Mouse (Mus musculus): ENCODE measurements around the gene Uhrf1. TPM values are rescaled to one million over a fixed set of nuclear protein-coding genes. Genes with fewer than 3 reads are reported as not detected.

Uhrf1 gene
- polyA plus RNA-seq, 1 experiment, result 22.6 TPM

DNA sequence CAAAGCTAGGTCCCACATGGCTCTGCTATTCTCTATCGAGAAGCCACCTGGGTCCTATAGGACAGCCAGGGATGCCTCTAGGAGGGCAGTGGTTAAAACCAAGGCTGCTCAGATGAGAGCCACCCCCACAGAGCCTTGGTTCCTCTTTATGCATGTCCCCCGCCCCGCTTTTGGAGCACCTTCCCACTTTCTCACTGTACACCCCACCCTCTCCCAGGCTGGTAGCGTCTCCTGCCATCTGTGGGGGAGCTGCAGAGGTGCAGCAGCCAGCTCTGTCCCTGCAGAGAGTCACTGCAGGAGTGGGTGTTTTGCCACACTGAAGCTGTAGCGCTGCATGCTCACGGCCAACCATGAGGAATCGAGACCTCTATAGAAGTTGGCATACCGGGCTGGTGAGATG is 19.8 kb upstream of the Uhrf1 start:
- no peaks in the 10 kb centered on the region for H3K9me3 ChIP-seq
- H3K27me3 ChIP-seq (replicated peaks), result no peaks in the 10 kb centered on the region
- H3K4me1 ChIP-seq, result peaks cover 62% of the 10 kb centered on the region
- TF ChIP-seq GATA1 (IDR thresholded peaks at IDR 0.05; ENCODE audit: borderline replicate concordance, low read length) (no peak), FLI1 (IDR thresholded peaks at IDR 0.05; ENCODE audit: low read length) (no peak)
- H3K4me3 ChIP-seq (replicated peaks), result no peak overlapping the region
- peaks cover 82% of the 10 kb centered on the region for H3K36me3 ChIP-seq (replicated peaks; ENCODE audit: low read length)

DNA sequence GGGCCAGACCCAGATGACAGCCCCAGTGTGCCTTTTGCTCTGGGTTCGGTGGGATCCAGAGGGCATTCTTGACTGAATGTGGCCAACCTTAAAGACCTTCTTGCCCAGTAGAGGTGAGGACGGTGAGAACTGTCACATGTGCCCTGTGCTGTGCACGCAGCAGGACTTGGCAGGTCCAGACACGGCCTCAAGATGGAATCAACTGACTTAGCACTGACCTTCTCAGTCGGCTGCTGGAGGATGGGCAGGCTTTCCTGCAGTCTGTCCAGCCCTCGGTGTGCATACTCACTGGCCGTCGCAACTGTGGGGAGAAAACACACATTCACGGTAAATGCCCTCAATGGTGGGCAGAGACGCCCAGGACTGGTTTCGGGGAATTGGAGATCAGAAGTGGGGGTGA is 17.1 kb upstream of the Uhrf1 start:
- H3K4me1 ChIP-seq, result peaks cover 71% of the 10 kb centered on the region
- no peaks in the 10 kb centered on the region for H3K27me3 ChIP-seq (replicated peaks)
- peaks cover 60% of the 10 kb centered on the region for H3K36me3 ChIP-seq (replicated peaks; ENCODE audit: low read length)
- H3K4me3 ChIP-seq (replicated peaks), result no peak overlapping the region
- no peaks in the 10 kb centered on the region for H3K9me3 ChIP-seq
- no peak for TF ChIP-seq FLI1 (IDR thresholded peaks at IDR 0.05; ENCODE audit: low read length)
- TF ChIP-seq GATA1 (IDR thresholded peaks at IDR 0.05; ENCODE audit: borderline replicate concordance, low read length), result no peak

DNA sequence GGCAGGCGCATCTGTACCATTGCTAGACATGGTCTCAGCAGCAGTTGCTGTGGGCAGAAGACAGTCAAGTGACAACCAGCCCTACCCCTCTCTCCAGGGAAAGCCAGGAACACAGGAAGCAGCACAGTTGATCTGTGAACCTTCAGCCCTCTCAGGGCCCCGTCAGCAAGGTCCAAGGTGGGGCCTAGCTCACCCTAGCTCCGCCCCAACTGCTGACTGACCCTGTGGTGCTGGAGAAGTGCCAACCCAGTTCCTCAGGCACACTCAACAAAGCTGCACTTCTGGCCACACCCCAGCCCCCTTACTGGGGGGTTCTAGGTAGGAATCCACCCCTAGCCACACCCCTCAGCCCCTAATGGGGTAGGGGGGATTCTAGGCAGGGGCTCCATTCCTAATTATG is 15.3 kb upstream of the Uhrf1 start:
- TF ChIP-seq FLI1 (IDR thresholded peaks at IDR 0.05; ENCODE audit: low read length) (no peak), GATA1 (IDR thresholded peaks at IDR 0.05; ENCODE audit: borderline replicate concordance, low read length) (no peak)
- H3K4me1 ChIP-seq, result peaks cover 82% of the 10 kb centered on the region

DNA sequence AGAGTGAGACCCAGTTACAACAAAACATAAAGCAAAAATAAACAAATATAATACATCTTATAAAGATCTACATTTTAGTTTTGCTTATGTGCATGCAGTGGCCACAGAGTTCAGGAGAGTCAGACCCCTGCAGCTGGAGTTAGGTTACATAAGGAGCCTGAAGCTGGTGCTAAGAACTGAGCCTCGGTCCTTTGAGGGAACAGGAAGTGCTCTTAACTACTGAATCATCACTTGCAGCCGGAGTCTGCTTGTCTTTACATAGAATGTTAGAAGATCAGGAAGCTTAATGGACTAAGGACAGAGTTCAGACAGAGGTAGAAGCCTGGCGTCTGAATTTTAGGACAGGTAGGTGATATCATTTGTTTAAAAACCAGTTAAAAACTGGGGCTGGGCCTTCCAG is 14.3 kb upstream of the Uhrf1 start:
- TF ChIP-seq GATA1 (IDR thresholded peaks at IDR 0.05; ENCODE audit: borderline replicate concordance, low read length) (no peak), FLI1 (IDR thresholded peaks at IDR 0.05; ENCODE audit: low read length) (no peak)
- peaks cover 83% of the 10 kb centered on the region for H3K4me1 ChIP-seq
- peaks cover 36% of the 10 kb centered on the region for H3K36me3 ChIP-seq (replicated peaks; ENCODE audit: low read length)
- no peaks in the 10 kb centered on the region for H3K27me3 ChIP-seq (replicated peaks)
- H3K4me3 ChIP-seq (replicated peaks), result peak overlapping the region; percentile 92
- no peaks in the 10 kb centered on the region for H3K9me3 ChIP-seq

More for the DNA sequence above, 15.3 kb upstream of the Uhrf1 start:
- Histone ChIP-seq H3K4me3 (replicated peaks) (peak overlapping the region; percentile 88), H3K36me3 (replicated peaks; ENCODE audit: low read length) (peaks cover 45% of the 10 kb centered on the region), H3K9me3 (no peaks in the 10 kb centered on the region), H3K27me3 (replicated peaks) (no peaks in the 10 kb centered on the region)

GRCm38 (mm10) chr17:56289371-56290331 is 13.5 kb upstream of the Uhrf1 start:
- Histone ChIP-seq H3K4me1 (peaks cover 80% of the 10 kb centered on the region), H3K27me3 (replicated peaks) (no peaks in the 10 kb centered on the region), H3K4me3 (replicated peaks) (peak overlapping the region; percentile 92), H3K36me3 (replicated peaks; ENCODE audit: low read length) (peaks cover 28% of the 10 kb centered on the region), H3K9me3 (no peaks in the 10 kb centered on the region)
- TF ChIP-seq FLI1 (IDR thresholded peaks at IDR 0.05; ENCODE audit: low read length) (no peak), GATA1 (IDR thresholded peaks at IDR 0.05; ENCODE audit: borderline replicate concordance, low read length) (no peak)

DNA sequence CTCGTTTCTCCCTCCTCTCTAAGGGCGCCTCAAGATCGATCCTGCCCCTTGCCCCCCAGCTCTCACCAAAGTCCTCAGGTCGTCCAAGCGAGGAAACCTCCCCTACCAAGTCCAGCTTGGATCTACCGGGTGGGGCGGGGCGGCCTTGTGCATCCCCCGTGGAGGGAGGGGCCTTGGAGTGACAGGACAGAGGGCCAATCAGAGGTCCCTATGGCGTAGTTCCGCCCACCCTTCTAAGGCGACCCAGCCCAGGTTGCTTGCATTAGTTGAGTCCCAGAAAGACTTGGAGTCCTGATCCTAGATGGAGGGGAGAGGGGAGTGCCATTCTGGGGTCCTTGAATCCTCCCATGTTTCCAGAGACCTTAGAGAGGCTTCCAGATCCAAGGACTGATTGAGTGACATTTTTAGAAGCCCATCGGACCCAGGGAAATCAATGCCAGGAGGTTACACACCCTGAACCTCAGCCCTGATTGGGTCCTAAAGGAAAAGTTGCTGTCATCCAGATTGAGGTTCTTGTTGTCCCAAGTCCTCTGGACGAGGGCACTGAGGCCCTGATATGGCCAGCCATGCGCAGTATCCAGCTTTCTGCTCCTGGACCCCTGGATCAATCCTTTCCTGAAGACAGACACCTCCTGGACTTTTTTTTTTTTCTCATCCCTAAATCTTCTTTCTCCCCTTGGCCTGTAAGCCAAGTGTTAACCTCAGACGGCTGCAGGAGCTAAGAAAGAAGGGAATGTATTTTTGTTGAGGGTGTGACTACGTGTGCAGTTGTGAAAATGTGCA is 12.5 kb upstream of the Uhrf1 start:
- TF ChIP-seq GATA1 (IDR thresholded peaks at IDR 0.05; ENCODE audit: borderline replicate concordance, low read length) (no peak), FLI1 (IDR thresholded peaks at IDR 0.05; ENCODE audit: low read length) (no peak)
- Histone ChIP-seq H3K4me3 (replicated peaks) (peak overlapping the region; percentile 92), H3K36me3 (replicated peaks; ENCODE audit: low read length) (peaks cover 19% of the 10 kb centered on the region), H3K9me3 (no peaks in the 10 kb centered on the region), H3K27me3 (replicated peaks) (no peaks in the 10 kb centered on the region), H3K4me1 (peaks cover 80% of the 10 kb centered on the region)

GRCm38 (mm10) chr17:56291171-56291511 is 12.0 kb upstream of the Uhrf1 start:
- no peaks in the 10 kb centered on the region for H3K27me3 ChIP-seq (replicated peaks)
- no peaks in the 10 kb centered on the region for H3K9me3 ChIP-seq
- peaks cover 13% of the 10 kb centered on the region for H3K36me3 ChIP-seq (replicated peaks; ENCODE audit: low read length)
- H3K4me1 ChIP-seq, result peaks cover 82% of the 10 kb centered on the region
- no peak for TF ChIP-seq GATA1 (IDR thresholded peaks at IDR 0.05; ENCODE audit: borderline replicate concordance, low read length)
- TF ChIP-seq FLI1 (IDR thresholded peaks at IDR 0.05; ENCODE audit: low read length), result no peak
- peak overlapping the region; percentile 92 for H3K4me3 ChIP-seq (replicated peaks)

DNA sequence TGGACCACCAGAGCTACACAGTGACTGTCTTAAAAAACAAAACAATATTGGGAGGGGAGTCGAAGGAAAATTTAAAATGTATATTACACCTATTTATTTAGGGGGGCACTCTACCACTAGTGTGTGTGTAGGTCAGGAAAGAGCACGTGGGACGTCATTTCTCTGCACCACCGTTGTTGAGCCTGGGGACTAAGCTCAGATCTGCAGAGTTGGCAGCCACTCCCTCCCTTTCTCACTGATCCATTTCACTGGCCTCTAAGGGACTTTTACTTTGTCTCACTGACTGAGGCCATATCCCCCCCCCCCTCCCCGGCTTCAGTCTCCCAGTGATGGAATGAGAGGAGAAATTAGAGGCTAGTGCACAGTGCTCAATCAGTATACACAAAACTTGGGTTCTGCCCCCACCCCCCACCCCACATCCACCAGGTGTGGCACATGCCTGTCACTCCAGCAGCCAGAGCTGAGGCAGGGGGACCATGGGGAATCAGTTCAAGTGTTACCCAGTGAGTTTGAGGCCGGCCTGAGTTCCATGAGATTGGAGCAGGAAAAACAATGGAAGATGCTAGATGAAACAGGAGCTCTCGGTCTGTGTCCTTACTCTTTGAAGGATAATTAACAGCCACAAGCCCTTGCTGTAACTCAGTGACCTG is 11.2 kb upstream of the Uhrf1 start:
- Histone ChIP-seq H3K27me3 (replicated peaks) (no peaks in the 10 kb centered on the region), H3K4me1 (peaks cover 78% of the 10 kb centered on the region), H3K4me3 (replicated peaks) (peak overlapping the region; percentile 92), H3K36me3 (replicated peaks; ENCODE audit: low read length) (peaks cover 5% of the 10 kb centered on the region), H3K9me3 (no peaks in the 10 kb centered on the region)
- TF ChIP-seq GATA1 (IDR thresholded peaks at IDR 0.05; ENCODE audit: borderline replicate concordance, low read length) (no peak), FLI1 (IDR thresholded peaks at IDR 0.05; ENCODE audit: low read length) (no peak)

DNA sequence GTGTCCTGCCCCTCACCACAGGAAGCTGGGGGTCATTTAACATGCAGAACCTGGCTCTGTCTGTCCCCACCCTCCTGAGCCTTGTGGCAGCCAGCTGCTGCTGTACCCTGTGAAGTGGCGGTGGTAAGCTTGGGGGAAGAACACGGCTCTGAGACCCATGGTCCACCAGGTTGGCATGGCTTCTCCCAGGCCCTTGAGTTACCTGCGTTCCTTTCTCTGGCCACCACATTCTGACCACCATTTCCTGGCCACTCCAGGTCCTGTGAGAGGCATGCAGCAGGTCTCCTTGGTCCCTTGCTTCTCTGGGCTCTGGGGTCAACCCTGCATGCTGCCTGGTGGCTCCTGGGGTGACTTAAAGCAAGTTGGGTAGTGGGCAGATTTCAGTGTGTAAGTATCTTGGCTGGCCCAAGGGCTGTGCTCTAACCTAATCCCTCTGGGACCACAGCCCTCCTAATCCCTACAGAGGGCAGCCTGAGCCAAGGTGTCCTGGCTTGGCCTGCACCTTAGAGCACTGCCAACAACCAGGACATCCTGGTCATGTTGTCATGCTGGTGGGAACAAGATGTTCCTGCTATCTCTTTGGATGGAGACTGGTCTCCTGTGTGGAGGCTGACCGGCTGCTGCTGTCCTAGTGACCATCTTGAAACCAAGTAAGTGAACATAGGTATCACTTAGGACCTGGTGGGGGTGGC is 10.4 kb upstream of the Uhrf1 start, which contains the start of gene Plin3:
TSS of gene Plin3 (minus strand) at position 343 of the 692 bp plus-strand sequence.
- Histone ChIP-seq H3K9me3 (no peaks in the 10 kb centered on the region), H3K4me3 (replicated peaks) (peak within 1 kb of the TSS; percentile 92), H3K4me1 (peaks cover 71% of the 10 kb centered on the region), H3K36me3 (replicated peaks; ENCODE audit: low read length) (peaks cover 1% of the 10 kb centered on the region), H3K27me3 (replicated peaks) (no peaks in the 10 kb centered on the region)
- TF ChIP-seq FLI1 (IDR thresholded peaks at IDR 0.05; ENCODE audit: low read length) (no peak), GATA1 (IDR thresholded peaks at IDR 0.05; ENCODE audit: borderline replicate concordance, low read length) (no peak)
